Mouse (Mus musculus): ENCODE results near the gene Rnf180. TPM values are rescaled to one million over a fixed set of nuclear protein-coding genes. Genes with fewer than 3 reads are reported as not detected.

The Rnf180 gene
- polyA plus RNA-seq, 1 experiment from 2014 or later, result 9.9 TPM

DNA sequence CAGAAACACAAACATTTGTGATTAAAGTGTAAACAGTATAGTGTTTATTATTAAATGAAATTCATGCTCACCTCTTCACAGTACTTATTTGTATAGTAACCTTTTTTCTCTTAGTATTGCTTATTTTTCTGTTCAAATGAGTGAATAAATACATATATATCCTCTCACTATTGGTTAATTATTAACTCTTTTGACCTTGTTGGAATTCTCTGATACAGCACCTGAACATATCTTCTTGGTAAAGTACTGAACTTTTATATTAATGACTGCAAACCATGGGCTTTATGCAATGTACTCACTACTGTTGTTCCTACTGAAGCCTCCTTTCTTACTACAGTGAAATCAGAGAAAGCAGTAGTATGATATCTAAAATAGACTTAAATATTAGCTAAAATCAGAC lies 173.0 kb downstream of the Rnf180 start:
- Histone ChIP-seq H3K4me2 (ENCODE audit: low read depth, low read length) (no peak overlapping the region), H3K36me3 (replicated peaks; ENCODE audit: control insufficient read depth, insufficient read depth, low read depth, low read length) (no peaks in the 10 kb centered on the region), H3K27ac (replicated peaks; ENCODE audit: low read depth, low read length) (no peak overlapping the region), H3K4me1 (ENCODE audit: control insufficient read depth, insufficient read depth, low read length) (no peaks in the 10 kb centered on the region), H3K27me3 (ENCODE audit: control insufficient read depth, insufficient read depth, low read length) (no peaks in the 10 kb centered on the region), H3K9ac (replicated peaks; ENCODE audit: low read length) (no peak overlapping the region), H3K4me3 (ENCODE audit: low read depth, low read length) (no peak overlapping the region), H3K9me3 (replicated peaks; ENCODE audit: control insufficient read depth, low read length) (no peaks in the 10 kb centered on the region)
- DNase-seq (ENCODE audit: low spot score) (no peak), ATAC-seq (replicated peaks; ENCODE audit: insufficient number of reproducible peaks, low FRiP score, low TSS enrichment, low read depth) (no peak)

DNA sequence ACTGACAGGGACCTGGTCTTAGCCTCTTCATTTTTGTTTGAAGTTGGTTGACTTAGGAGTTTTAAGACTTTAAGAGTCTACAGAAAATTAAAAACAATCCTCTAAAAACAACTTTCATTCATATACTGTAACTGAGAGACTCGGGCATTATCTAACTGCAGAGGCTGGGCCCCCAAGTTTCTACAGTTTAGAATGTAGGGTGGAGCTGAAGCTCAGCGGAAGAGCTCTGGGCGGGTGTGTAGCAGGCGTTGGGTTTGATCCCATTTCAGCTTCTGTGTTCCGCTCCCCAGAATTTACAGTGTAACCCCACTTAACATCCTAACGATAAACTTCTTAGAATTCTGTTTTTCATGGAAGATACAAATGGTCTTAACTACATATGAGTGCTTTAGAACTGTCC lies 183.0 kb downstream of the Rnf180 start:
- no peak overlapping the region for H3K9ac ChIP-seq (replicated peaks; ENCODE audit: low read length)
- H3K36me3 ChIP-seq (replicated peaks; ENCODE audit: control insufficient read depth, insufficient read depth, low read depth, low read length), result no peaks in the 10 kb centered on the region
- H3K27me3 ChIP-seq (ENCODE audit: control insufficient read depth, insufficient read depth, low read length), result no peaks in the 10 kb centered on the region
- 87% methylated on average over 6 of the region's 6 CpGs for WGBS
- H3K4me3 ChIP-seq (ENCODE audit: low read depth, low read length), result no peak overlapping the region
- no peak for DNase-seq (ENCODE audit: low spot score)
- no peak for ATAC-seq (replicated peaks; ENCODE audit: insufficient number of reproducible peaks, low FRiP score, low TSS enrichment, low read depth)
- H3K27ac ChIP-seq (replicated peaks; ENCODE audit: low read depth, low read length), result no peak overlapping the region
- no peak overlapping the region for H3K4me2 ChIP-seq (ENCODE audit: low read depth, low read length)
- no peaks in the 10 kb centered on the region for H3K9me3 ChIP-seq (replicated peaks; ENCODE audit: control insufficient read depth, low read length)
- no peaks in the 10 kb centered on the region for H3K4me1 ChIP-seq (ENCODE audit: control insufficient read depth, insufficient read depth, low read length)

DNA sequence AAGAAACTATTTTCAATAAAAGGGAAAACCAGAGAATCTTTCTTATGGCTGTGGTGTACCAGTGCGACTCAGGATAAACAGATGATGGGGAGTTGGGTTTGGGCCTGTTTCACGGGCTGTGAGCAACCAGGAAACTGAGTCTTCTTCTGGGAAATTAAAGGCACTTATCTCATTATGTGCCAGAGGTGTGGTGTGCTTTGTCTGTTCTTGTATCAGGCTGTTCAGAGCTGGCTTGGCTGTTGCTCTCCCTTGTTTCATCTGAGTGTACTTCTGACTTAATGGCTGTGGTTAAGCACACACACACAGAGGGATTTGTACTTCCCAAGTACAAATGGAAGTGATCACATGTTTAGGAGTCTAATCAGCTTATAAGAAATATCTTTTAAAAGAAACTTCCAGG lies 190.2 kb downstream of the Rnf180 start:
- WGBS, result 80% methylated on average over 2 of the region's 2 CpGs
- Histone ChIP-seq H3K4me2 (ENCODE audit: low read depth, low read length) (no peak overlapping the region), H3K36me3 (replicated peaks; ENCODE audit: control insufficient read depth, insufficient read depth, low read depth, low read length) (no peaks in the 10 kb centered on the region), H3K4me3 (ENCODE audit: low read depth, low read length) (no peak overlapping the region), H3K27ac (replicated peaks; ENCODE audit: low read depth, low read length) (no peak overlapping the region), H3K9ac (replicated peaks; ENCODE audit: low read length) (no peak overlapping the region), H3K27me3 (ENCODE audit: control insufficient read depth, insufficient read depth, low read length) (no peaks in the 10 kb centered on the region), H3K4me1 (ENCODE audit: control insufficient read depth, insufficient read depth, low read length) (no peaks in the 10 kb centered on the region), H3K9me3 (replicated peaks; ENCODE audit: control insufficient read depth, low read length) (no peaks in the 10 kb centered on the region)
- DNase-seq (ENCODE audit: low spot score), result no peak
- no peak for ATAC-seq (replicated peaks; ENCODE audit: insufficient number of reproducible peaks, low FRiP score, low TSS enrichment, low read depth)

DNA sequence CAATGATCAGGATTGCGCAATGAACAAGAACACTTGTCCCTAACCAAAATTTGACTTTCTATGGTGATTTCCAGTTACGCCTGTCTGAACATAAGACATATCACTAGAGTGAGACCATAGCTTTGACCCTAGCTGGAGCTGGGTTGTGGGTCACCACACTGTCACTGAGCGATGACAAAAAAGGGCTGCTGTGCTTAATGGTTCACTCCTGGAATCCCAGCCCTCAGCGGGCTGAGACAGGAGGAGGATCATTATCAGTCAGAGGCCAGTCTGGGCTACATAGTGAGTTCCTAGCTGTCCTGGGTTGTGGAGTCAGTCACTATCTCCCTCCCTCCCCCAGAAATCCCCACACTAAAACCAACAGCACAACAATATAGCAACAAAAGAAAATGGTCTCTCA lies 193.9 kb downstream of the Rnf180 start:
- no peaks in the 10 kb centered on the region for H3K27me3 ChIP-seq (ENCODE audit: control insufficient read depth, insufficient read depth, low read length)
- H3K36me3 ChIP-seq (replicated peaks; ENCODE audit: control insufficient read depth, insufficient read depth, low read depth, low read length), result no peaks in the 10 kb centered on the region
- H3K27ac ChIP-seq (replicated peaks; ENCODE audit: low read depth, low read length), result no peak overlapping the region
- H3K4me1 ChIP-seq (ENCODE audit: control insufficient read depth, insufficient read depth, low read length), result no peaks in the 10 kb centered on the region
- ATAC-seq (replicated peaks; ENCODE audit: insufficient number of reproducible peaks, low FRiP score, low TSS enrichment, low read depth), result no peak
- DNase-seq (ENCODE audit: low spot score), result no peak
- H3K4me2 ChIP-seq (ENCODE audit: low read depth, low read length), result no peak overlapping the region
- no peak overlapping the region for H3K9ac ChIP-seq (replicated peaks; ENCODE audit: low read length)
- H3K4me3 ChIP-seq (ENCODE audit: low read depth, low read length), result no peak overlapping the region
- 82% methylated on average over 4 of the region's 4 CpGs for WGBS
- no peaks in the 10 kb centered on the region for H3K9me3 ChIP-seq (replicated peaks; ENCODE audit: control insufficient read depth, low read length)

DNA sequence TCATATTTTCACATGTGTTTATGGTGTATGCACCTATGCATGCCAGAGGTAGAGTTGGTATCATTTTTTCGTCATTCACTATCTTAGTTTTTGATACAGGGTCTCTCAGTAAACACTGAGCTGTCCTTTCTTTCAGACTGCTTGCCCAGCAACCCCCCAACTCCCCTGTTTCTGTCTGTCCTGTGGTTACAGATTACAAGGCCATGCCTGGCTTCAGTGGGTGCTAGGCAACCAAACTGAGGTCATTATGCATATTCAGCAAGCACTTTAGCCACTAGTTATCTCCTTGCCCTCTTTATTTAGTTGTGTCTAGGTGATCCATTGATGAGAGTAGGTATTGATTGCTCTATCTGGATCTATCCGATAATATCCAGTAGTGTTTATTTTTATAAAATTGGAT lies 198.3 kb downstream of the Rnf180 start:
- WGBS, result 79% methylated on average over 2 of the region's 2 CpGs
- Histone ChIP-seq H3K36me3 (replicated peaks; ENCODE audit: control insufficient read depth, insufficient read depth, low read depth, low read length) (no peaks in the 10 kb centered on the region), H3K9ac (replicated peaks; ENCODE audit: low read length) (no peak overlapping the region), H3K27ac (replicated peaks; ENCODE audit: low read depth, low read length) (no peak overlapping the region), H3K4me3 (ENCODE audit: low read depth, low read length) (no peak overlapping the region), H3K4me1 (ENCODE audit: control insufficient read depth, insufficient read depth, low read length) (no peaks in the 10 kb centered on the region), H3K4me2 (ENCODE audit: low read depth, low read length) (no peak overlapping the region), H3K27me3 (ENCODE audit: control insufficient read depth, insufficient read depth, low read length) (no peaks in the 10 kb centered on the region), H3K9me3 (replicated peaks; ENCODE audit: control insufficient read depth, low read length) (no peaks in the 10 kb centered on the region)
- ATAC-seq (replicated peaks; ENCODE audit: insufficient number of reproducible peaks, low FRiP score, low TSS enrichment, low read depth) (no peak), DNase-seq (ENCODE audit: low spot score) (no peak)

DNA sequence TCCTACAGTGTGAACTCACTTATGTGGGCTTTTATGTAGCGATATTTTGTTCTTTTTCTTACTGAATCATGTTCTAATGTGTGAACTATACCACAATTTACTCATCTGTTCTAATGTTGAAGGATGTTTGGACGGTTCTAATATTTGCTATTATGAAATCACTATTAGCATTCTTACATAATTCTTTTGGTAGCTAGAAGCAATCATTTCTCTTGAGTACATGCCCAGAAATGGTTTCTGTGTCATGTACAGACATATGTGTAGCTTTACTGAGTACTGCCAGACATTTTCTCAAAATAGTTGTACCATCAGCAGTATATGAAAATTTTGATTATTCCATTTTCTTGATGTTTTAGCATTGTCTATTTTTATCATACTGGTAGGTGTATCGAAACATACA lies 205.3 kb downstream of the Rnf180 start:
- H3K4me1 ChIP-seq (ENCODE audit: control insufficient read depth, insufficient read depth, low read length), result no peaks in the 10 kb centered on the region
- no peak overlapping the region for H3K4me3 ChIP-seq (ENCODE audit: low read depth, low read length)
- H3K27me3 ChIP-seq (ENCODE audit: control insufficient read depth, insufficient read depth, low read length), result no peaks in the 10 kb centered on the region
- DNase-seq (ENCODE audit: low spot score) (no peak), ATAC-seq (replicated peaks; ENCODE audit: insufficient number of reproducible peaks, low FRiP score, low TSS enrichment, low read depth) (no peak)
- H3K9ac ChIP-seq (replicated peaks; ENCODE audit: low read length), result no peak overlapping the region
- no peak overlapping the region for H3K27ac ChIP-seq (replicated peaks; ENCODE audit: low read depth, low read length)
- H3K4me2 ChIP-seq (ENCODE audit: low read depth, low read length), result no peak overlapping the region
- no peaks in the 10 kb centered on the region for H3K9me3 ChIP-seq (replicated peaks; ENCODE audit: control insufficient read depth, low read length)
- WGBS, result 90% methylated on average over 3 of the region's 3 CpGs
- H3K36me3 ChIP-seq (replicated peaks; ENCODE audit: control insufficient read depth, insufficient read depth, low read depth, low read length), result no peaks in the 10 kb centered on the region

DNA sequence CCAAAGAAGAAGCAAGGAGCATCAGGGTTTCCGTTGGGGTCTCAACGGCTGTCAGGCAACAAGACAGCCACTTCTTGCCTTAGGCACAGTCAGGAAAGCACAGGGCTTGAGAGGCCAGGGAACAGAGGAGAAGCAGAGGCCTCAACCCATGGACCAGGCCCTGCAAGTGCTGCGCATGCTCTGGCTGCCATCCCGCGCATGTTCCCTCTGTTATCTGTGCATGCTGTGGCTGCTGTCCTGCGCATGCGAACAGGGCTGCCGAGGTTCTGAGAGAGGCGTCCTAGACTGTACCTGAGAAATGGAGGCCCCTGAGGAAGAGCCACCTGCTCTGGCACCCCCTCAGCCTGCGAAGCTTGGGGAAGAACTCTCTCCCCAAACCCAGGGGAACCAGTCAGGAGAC lies 212.8 kb downstream of the Rnf180 start, which contains the start of gene 4933425L06Rik:
Gene 4933425L06Rik (plus strand): TSS at position 261 of the 400 bp plus-strand sequence.
- ATAC-seq (replicated peaks; ENCODE audit: insufficient number of reproducible peaks, low FRiP score, low TSS enrichment, low read depth), result no peak
- H3K4me2 ChIP-seq (ENCODE audit: low read depth, low read length), result no peak within 1 kb of the TSS
- no peaks in the 10 kb centered on the region for H3K36me3 ChIP-seq (replicated peaks; ENCODE audit: control insufficient read depth, insufficient read depth, low read depth, low read length)
- no peak within 1 kb of the TSS for H3K27ac ChIP-seq (replicated peaks; ENCODE audit: low read depth, low read length)
- WGBS, result 88% methylated on average over 10 of the region's 10 CpGs
- no peaks in the 10 kb centered on the region for H3K4me1 ChIP-seq (ENCODE audit: control insufficient read depth, insufficient read depth, low read length)
- DNase-seq (ENCODE audit: low spot score), result no peak
- no peaks in the 10 kb centered on the region for H3K9me3 ChIP-seq (replicated peaks; ENCODE audit: control insufficient read depth, low read length)
- no peak within 1 kb of the TSS for H3K4me3 ChIP-seq (ENCODE audit: low read depth, low read length)
- no peak within 1 kb of the TSS for H3K9ac ChIP-seq (replicated peaks; ENCODE audit: low read length)
- no peaks in the 10 kb centered on the region for H3K27me3 ChIP-seq (ENCODE audit: control insufficient read depth, insufficient read depth, low read length)
